Mouse (Mus musculus) spleen, postnatal 0 days (tissue): ENCODE results near the gene Zfp362. TPM values are rescaled to one million over a fixed set of nuclear protein-coding genes. Genes with fewer than 3 reads are reported as not detected.

Experiments
- polyA plus RNA-seq: library from polyadenylated mRNA; unstranded; fragments of >200 nt; fragmentation: Nextera tagmentation; extraction: Ambion mirVana; gene quantifications from 2 replicates; pipeline ENCODE4 v1.2.1, GENCODE M21; 2015

Gene Zfp362
- polyA plus RNA-seq: 10.7 and 13.6 TPM in 2 replicates

GRCm38 (mm10) chr4:128806043-128806826 is at the start of gene Zfp362:
Gene Zfp362 (minus strand): TSS chr4:128806045.

GRCm38 (mm10) chr4:128755064-128755463 is 50.8 kb downstream of the Zfp362 start, which contains the start of gene A3galt2:
Gene A3galt2 (plus strand): TSS chr4:128755364.

Other genes with a start within 250 kb of the Zfp362 start
- gene Zscan20, start 195.9 kb downstream of the Zfp362 start, polyA plus RNA-seq: 1.00 and 1.4 TPM in 2 replicates
- 0.89 and 1.4 TPM in 2 replicates for gene Tlr12, start 187.4 kb downstream of the Zfp362 start, polyA plus RNA-seq
- gene Phc2, start 151.3 kb downstream of the Zfp362 start, polyA plus RNA-seq: 18.0 and 21.1 TPM in 2 replicates
- gene A3galt2, start 50.7 kb downstream of the Zfp362 start, polyA plus RNA-seq: 0.08 TPM in 1 of 2 replicates, not detected in the other
- gene Trim62, start 77.5 kb upstream of the Zfp362 start, polyA plus RNA-seq: 1.2 and 1.6 TPM in 2 replicates
- gene Azin2, start 156.4 kb upstream of the Zfp362 start, polyA plus RNA-seq: 4.6 and 5.5 TPM in 2 replicates
- gene Ak2, start 185.9 kb upstream of the Zfp362 start, polyA plus RNA-seq: 158 and 159 TPM in 2 replicates